Mouse (Mus musculus): Measurements from ENCODE around the gene Mcl1. TPM values are rescaled to one million over a fixed set of nuclear protein-coding genes. Genes with fewer than 3 reads are reported as not detected.
A peak's percentile ranks its signal among the peaks of the same experiment; 100 is the strongest.
"Not testable (repeated sequence)": the region's sequence is repeated elsewhere in the genome, so short reads cannot be mapped to it uniquely, and the experiment has no call there.

Gene Mcl1
- total RNA-seq, 4 experiments from 2014 or later = 123 to 159 (median 134) TPM

GRCm38 (mm10) chr3:95650276-95651032 lies 8.1 kb upstream of the Mcl1 start:
- peak; percentile 92 for DNase-seq (ENCODE audit: low spot score)

- no peak for DNase-seq (ENCODE audit: low spot score)
These were observed 7.6 kb upstream of the Mcl1 start for GRCm38 (mm10) chr3:95651033-95651373.

GRCm38 (mm10) chr3:95651391-95652203 lies 7.0 kb upstream of the Mcl1 start:
- DNase-seq (ENCODE audit: low spot score) = no peak

- DNase-seq (ENCODE audit: low spot score) = no peak
These were observed 6.3 kb upstream of the Mcl1 start for GRCm38 (mm10) chr3:95652204-95652811.

GRCm38 (mm10) chr3:95652871-95653270 lies 5.7 kb upstream of the Mcl1 start:
- DNase-seq (ENCODE audit: low spot score) = no peak

GRCm38 (mm10) chr3:95653473-95654034 lies 5.0 kb upstream of the Mcl1 start:
- no peak for DNase-seq (ENCODE audit: low spot score)

- not testable (repeated sequence) for DNase-seq (ENCODE audit: low spot score)
These were observed 4.2 kb upstream of the Mcl1 start for GRCm38 (mm10) chr3:95654371-95654770.

GRCm38 (mm10) chr3:95655437-95655836 lies 3.2 kb upstream of the Mcl1 start:
- DNase-seq (ENCODE audit: low spot score) = no peak

GRCm38 (mm10) chr3:95657108-95657507 lies 1.5 kb upstream of the Mcl1 start:
- no peak for DNase-seq (ENCODE audit: low spot score)

- DNase-seq (ENCODE audit: low spot score) = no peak
These were observed 877 bp upstream of the Mcl1 start for GRCm38 (mm10) chr3:95657711-95658110.

- DNase-seq (ENCODE audit: low spot score) = peak; percentile 88
These were observed 502 bp downstream of the Mcl1 start for GRCm38 (mm10) chr3:95658868-95659712.

GRCm38 (mm10) chr3:95659948-95660347 lies 1.4 kb downstream of the Mcl1 start:
- DNase-seq (ENCODE audit: low spot score) = no peak

- no peak for DNase-seq (ENCODE audit: low spot score)
These were observed 2.3 kb downstream of the Mcl1 start for GRCm38 (mm10) chr3:95660788-95661478.

GRCm38 (mm10) chr3:95661945-95662715 lies 3.5 kb downstream of the Mcl1 start:
- DNase-seq (ENCODE audit: low spot score) = no peak

- DNase-seq (ENCODE audit: low spot score) = no peak
These were observed 4.3 kb downstream of the Mcl1 start for GRCm38 (mm10) chr3:95662724-95663449.

GRCm38 (mm10) chr3:95663486-95663885 lies 4.9 kb downstream of the Mcl1 start:
- DNase-seq (ENCODE audit: low spot score) = no peak

GRCm38 (mm10) chr3:95663969-95664608 lies 5.5 kb downstream of the Mcl1 start:
- no peak for DNase-seq (ENCODE audit: low spot score)

- DNase-seq (ENCODE audit: low spot score) = no peak
These were observed 6.4 kb downstream of the Mcl1 start for GRCm38 (mm10) chr3:95664940-95665352.

Data from heart, adult 8-10 months (tissue).